Mouse (Mus musculus) small intestine, adult 2 months (tissue): ENCODE results near the gene Lrrc17.

Experiments used
- CTCF ChIP-seq: fragments of 200-500 bp; IDR thresholded peaks from 2 replicates; pipeline ENCODE4 v1.5.1; 2012; ENCODE audit warnings: low read depth, mild to moderate bottlenecking, control low read depth, inconsistent platforms, low read length, moderate library complexity, mixed read lengths; ENCODE audit not compliant: insufficient replicate concordance, insufficient read length; ENCODE audit errors: extremely low read depth
- POLR2A ChIP-seq: fragments of 200-500 bp; IDR thresholded peaks from 2 replicates; pipeline ENCODE4 v1.6.1; 2012; ENCODE audit warnings: low read depth, mild to moderate bottlenecking, control low read depth, inconsistent platforms, low read length, moderate library complexity

DNA sequence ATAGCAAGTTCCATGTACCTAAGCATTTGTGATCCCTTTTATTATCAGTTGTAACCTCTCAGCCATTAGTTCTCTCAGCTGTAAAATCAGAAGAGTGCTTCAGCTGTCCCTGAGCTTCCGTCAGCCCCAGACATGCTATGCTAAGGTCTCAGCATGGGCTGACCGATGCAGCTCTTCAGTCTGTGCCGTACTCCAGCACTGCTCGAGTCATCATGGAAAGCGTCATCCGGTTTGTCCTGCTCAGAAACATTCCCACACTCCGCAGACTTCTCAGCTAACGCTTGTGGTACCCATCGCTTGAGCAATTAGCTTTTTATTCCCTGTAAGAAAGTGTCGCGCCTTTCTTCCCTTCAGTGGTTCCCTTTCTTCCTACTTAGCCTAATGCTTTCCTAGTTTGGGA lies 44.4 kb upstream of the Lrrc17 start:
- TF ChIP-seq POLR2A: no peak
- no peak for TF ChIP-seq CTCF
